Mouse (Mus musculus) MEL (cell line): ENCODE data around the gene Epha10.

Experiments
- BHLHE40 ChIP-seq: IDR thresholded peaks from 2 replicates; pipeline ENCODE4 v1.6.1; 2012; ENCODE audit warnings: low read depth, mild to moderate bottlenecking, inconsistent platforms, low read length, improper control_type of control experiment, borderline replicate concordance
- CHD2 ChIP-seq: IDR thresholded peaks from 2 replicates; pipeline ENCODE4 v1.6.1; 2011; ENCODE audit warnings: low read length, improper control_type of control experiment
- CTCF ChIP-seq, 3 experiments: IDR thresholded peaks in 2 of 3; conservative IDR thresholded peaks in 1 of 3; 2 replicates each; pipeline ENCODE4 v1.5.1; 2011 to 2012; ENCODE audit warnings: low read length in 3 of 3, low read depth in 2 of 3, mild to moderate bottlenecking in 2 of 3, improper control_type of control experiment in 1 of 3, inconsistent platforms in 1 of 3, mixed read lengths in 1 of 3, moderate library complexity in 1 of 3; ENCODE audit not compliant: control insufficient read depth in 1 of 3, insufficient read depth in 1 of 3, poor library complexity in 1 of 3, severe bottlenecking in 1 of 3
- MXI1 ChIP-seq: IDR thresholded peaks from 2 replicates; pipeline ENCODE4 v1.6.1; 2011; ENCODE audit warnings: mild to moderate bottlenecking, low read depth, low read length, improper control_type of control experiment
- POLR2A ChIP-seq, 2 experiments: IDR thresholded peaks; 2 replicates each; pipeline ENCODE4 v1.6.1; 2011 to 2012; ENCODE audit warnings: low read length in 2 of 2, mild to moderate bottlenecking in 2 of 2, control low read depth in 1 of 2, improper control_type of control experiment in 1 of 2, low read depth in 1 of 2, moderate library complexity in 1 of 2; ENCODE audit not compliant: control insufficient read depth in 1 of 2, insufficient read depth in 1 of 2, poor library complexity in 1 of 2
- RCOR1 ChIP-seq: IDR thresholded peaks from 2 replicates; pipeline ENCODE4 v1.6.1; 2012; ENCODE audit warnings: low read depth, mild to moderate bottlenecking, inconsistent platforms, low read length, improper control_type of control experiment
- TAL1 ChIP-seq: IDR thresholded peaks from 2 replicates; pipeline ENCODE4 v1.6.1; 2012; ENCODE audit warnings: mild to moderate bottlenecking, inconsistent platforms, low read length, moderate library complexity, mixed read lengths
- TBP ChIP-seq: IDR thresholded peaks from 2 replicates; pipeline ENCODE4 v1.8.0; 2011; ENCODE audit warnings: low read depth, low read length, improper control_type of control experiment
- TCF12 ChIP-seq: IDR thresholded peaks from 2 replicates; pipeline ENCODE4 v1.6.1; 2014; ENCODE audit warnings: low read depth, mild to moderate bottlenecking, inconsistent platforms, low read length, improper control_type of control experiment, moderate library complexity
- USF1 ChIP-seq: IDR thresholded peaks from 2 replicates; pipeline ENCODE4 v1.6.1; 2014; ENCODE audit warnings: low read depth, mild to moderate bottlenecking, inconsistent platforms, low read length, improper control_type of control experiment, moderate library complexity
- USF2 ChIP-seq, 2 experiments: IDR thresholded peaks; 2 replicates each; pipeline ENCODE4 v1.6.1; 2011 to 2012; ENCODE audit warnings: improper control_type of control experiment in 2 of 2, low read length in 2 of 2, borderline replicate concordance in 1 of 2, inconsistent platforms in 1 of 2, low read depth in 1 of 2, mild to moderate bottlenecking in 1 of 2; ENCODE audit not compliant: insufficient read depth in 1 of 2
- ZC3H11A ChIP-seq: IDR thresholded peaks from 2 replicates; pipeline ENCODE4 v1.6.1; 2012; ENCODE audit warnings: low read depth, mild to moderate bottlenecking, inconsistent platforms, low read length, improper control_type of control experiment
- ZMIZ1 ChIP-seq: IDR thresholded peaks from 2 replicates; pipeline ENCODE4 v1.6.1; 2012; ENCODE audit warnings: low read depth, mild to moderate bottlenecking, inconsistent platforms, low read length, improper control_type of control experiment, moderate library complexity
- ZNF384 ChIP-seq: IDR thresholded peaks from 2 replicates; pipeline ENCODE4 v1.6.1; 2012; ENCODE audit warnings: low read depth, mild to moderate bottlenecking, inconsistent platforms, low read length, improper control_type of control experiment

DNA sequence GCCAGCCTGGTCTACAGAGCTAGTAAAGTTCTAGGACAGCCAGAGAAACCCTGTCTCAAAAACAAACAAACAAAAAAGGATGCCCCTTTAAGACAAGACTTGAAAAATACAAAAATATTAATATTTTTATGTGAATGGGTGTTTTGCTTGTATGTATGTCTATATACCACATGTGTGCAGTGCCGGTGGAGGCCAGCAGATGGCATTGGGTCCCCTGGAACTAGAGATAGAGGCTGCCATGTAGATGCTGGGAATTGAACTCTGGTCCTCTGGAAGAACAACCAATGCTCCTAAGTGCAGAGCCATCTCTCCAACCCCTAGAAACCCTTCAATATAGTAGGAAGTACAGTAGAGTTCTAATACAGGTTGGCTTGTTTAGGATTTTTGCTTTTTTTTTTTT, 39.7 kb upstream of the Epha10 start:
- TF ChIP-seq ZMIZ1 (no peak), MXI1 (no peak), ZC3H11A (no peak), POLR2A (IDR thresholded peaks at IDR 0.05; ENCODE audit: control insufficient read depth in 1 of 2, insufficient read depth in 1 of 2, low read depth in 1 of 2, low read length in 2 of 2, poor library complexity in 1 of 2) (no peak), TBP (no peak), CTCF (IDR thresholded peaks at IDR 0.05 in 2 of 3, conservative IDR thresholded peaks at IDR 0.05 in 1 of 3; ENCODE audit: control insufficient read depth in 1 of 3, insufficient read depth in 1 of 3, low read depth in 2 of 3, low read length in 3 of 3, poor library complexity in 1 of 3, severe bottlenecking in 1 of 3) (peak; percentile 40 to 58 (median 57)), CHD2 (no peak), TAL1 (no peak), TCF12 (no peak), USF2 (IDR thresholded peaks at IDR 0.05; ENCODE audit: borderline replicate concordance in 1 of 2, insufficient read depth in 1 of 2, low read depth in 1 of 2, low read length in 2 of 2) (no peak), RCOR1 (no peak), USF1 (no peak), ZNF384 (peak; percentile 31; the same call in 1 of the 2 replicates), BHLHE40 (no peak)
